Mouse (Mus musculus): ENCODE data around the gene Isoc2b. TPM values are rescaled to one million over a fixed set of nuclear protein-coding genes. Genes with fewer than 3 reads are reported as not detected.

The Isoc2b gene
- polyA plus RNA-seq, 1 experiment from 2014 or later = 11.3 TPM

- Histone ChIP-seq H3K27me3 (no peaks in the 10 kb centered on the region), H3K4me2 (replicated peaks) (no peak overlapping the region), H3K36me3 (peaks cover 42% of the 10 kb centered on the region), H3K9ac (no peak overlapping the region), H3K4me1 (no peaks in the 10 kb centered on the region), H3K27ac (replicated peaks) (no peak overlapping the region), H3K4me3 (replicated peaks) (no peak overlapping the region), H3K9me3 (replicated peaks) (no peaks in the 10 kb centered on the region)
- ATAC-seq (ENCODE audit: insufficient number of reproducible peaks, low FRiP score, low TSS enrichment, low read depth) = no peak
Observed at GRCm38 (mm10) chr7:4802247-4802646, 67.8 kb downstream of the Isoc2b start.

DNA sequence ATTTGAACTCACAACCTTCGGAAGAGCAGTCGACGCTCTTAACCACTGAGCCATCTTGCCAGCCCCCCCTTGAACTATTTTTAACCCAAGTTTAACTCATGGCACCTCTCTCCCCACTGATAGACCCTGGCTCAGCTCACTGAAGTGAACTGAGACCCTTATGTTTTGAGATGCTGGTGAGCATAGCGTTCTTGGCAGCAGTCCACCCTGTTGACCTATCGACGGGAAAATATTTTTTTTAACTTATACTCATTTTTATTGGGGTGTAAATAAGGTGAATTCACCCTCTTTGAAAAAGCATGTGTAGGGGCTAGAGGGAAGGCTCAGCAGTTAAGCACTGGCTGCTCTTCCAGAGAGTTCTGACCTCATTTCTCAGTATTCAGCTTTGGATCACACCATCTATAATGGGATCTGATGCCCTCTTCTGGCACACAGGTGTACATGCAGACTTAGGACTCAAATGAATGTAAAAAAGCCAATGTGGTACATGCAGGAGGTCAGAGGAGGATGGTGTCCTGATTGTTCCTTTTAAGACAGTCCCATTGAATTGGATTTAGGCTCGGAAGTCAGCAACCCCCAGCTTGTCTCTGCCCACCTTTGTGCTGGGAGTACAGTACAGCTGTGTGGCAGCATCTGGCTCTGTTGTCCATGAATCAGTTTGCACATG is 74.2 kb downstream of the Isoc2b start:
- H3K36me3 ChIP-seq = peaks cover 40% of the 10 kb centered on the region
- no peak overlapping the region; the same call in 1 of the 2 replicates for H3K27ac ChIP-seq (replicated peaks)
- H3K9me3 ChIP-seq (replicated peaks) = no peaks in the 10 kb centered on the region
- H3K4me1 ChIP-seq = peaks cover 16% of the 10 kb centered on the region
- ATAC-seq (ENCODE audit: insufficient number of reproducible peaks, low FRiP score, low TSS enrichment, low read depth) = no peak
- no peak overlapping the region for H3K4me3 ChIP-seq (replicated peaks)
- WGBS = 64% methylated on average over 7 of the region's 7 CpGs
- no peaks in the 10 kb centered on the region for H3K27me3 ChIP-seq
- H3K4me2 ChIP-seq (replicated peaks) = no peak overlapping the region
- no peak overlapping the region for H3K9ac ChIP-seq

Other genes starting within 250 kb of the Isoc2b start
- 1.0 and 1.3 TPM in 2 replicates for gene Tmem86b, start 238.8 kb downstream of the Isoc2b start, polyA plus RNA-seq (2015; fragmentation: Nextera tagmentation; extraction: Ambion mirVana)
- 9.8 and 10.3 TPM in 2 replicates for gene Ppp6r1, start 211.2 kb downstream of the Isoc2b start, polyA plus RNA-seq (2015; fragmentation: Nextera tagmentation; extraction: Ambion mirVana)
- gene Hspbp1, start 185.2 kb downstream of the Isoc2b start, polyA plus RNA-seq (2015; fragmentation: Nextera tagmentation; extraction: Ambion mirVana) = 80.6 and 87.7 TPM in 2 replicates
- gene Brsk1, start 179.7 kb downstream of the Isoc2b start, polyA plus RNA-seq (2015; fragmentation: Nextera tagmentation; extraction: Ambion mirVana) = 1.5 and 2.1 TPM in 2 replicates
- gene Tmem150b, start 145.0 kb downstream of the Isoc2b start, polyA plus RNA-seq (2015; fragmentation: Nextera tagmentation; extraction: Ambion mirVana) = 0.13 and 0.20 TPM in 2 replicates
- gene Kmt5c, start 130.1 kb downstream of the Isoc2b start, polyA plus RNA-seq (2015; fragmentation: Nextera tagmentation; extraction: Ambion mirVana) = 57.9 and 58.2 TPM in 2 replicates
- gene Cox6b2, start 117.2 kb downstream of the Isoc2b start, polyA plus RNA-seq (2015; fragmentation: Nextera tagmentation; extraction: Ambion mirVana) = 49.9 and 64.2 TPM in 2 replicates
- gene Fam71e2, start 99.0 kb downstream of the Isoc2b start, polyA plus RNA-seq (2015; fragmentation: Nextera tagmentation; extraction: Ambion mirVana) = not detected in 2 replicates
- gene Il11, start 87.4 kb downstream of the Isoc2b start, polyA plus RNA-seq (2015; fragmentation: Nextera tagmentation; extraction: Ambion mirVana) = 0.36 and 0.37 TPM in 2 replicates
- gene Tmem190, start 87.3 kb downstream of the Isoc2b start, polyA plus RNA-seq (2015; fragmentation: Nextera tagmentation; extraction: Ambion mirVana) = 0.75 and 1.1 TPM in 2 replicates
- gene Tmem238, start 80.6 kb downstream of the Isoc2b start, polyA plus RNA-seq (2015; fragmentation: Nextera tagmentation; extraction: Ambion mirVana) = 11.4 and 11.8 TPM in 2 replicates
- gene Rpl28, start 77.4 kb downstream of the Isoc2b start, polyA plus RNA-seq (2015; fragmentation: Nextera tagmentation; extraction: Ambion mirVana) = 397 and 411 TPM in 2 replicates
- 348 and 351 TPM in 2 replicates for gene Ube2s, start 57.7 kb downstream of the Isoc2b start, polyA plus RNA-seq (2015; fragmentation: Nextera tagmentation; extraction: Ambion mirVana)
- 0.43 and 0.99 TPM in 2 replicates for gene Shisa7, start 25.6 kb downstream of the Isoc2b start, polyA plus RNA-seq (2015; fragmentation: Nextera tagmentation; extraction: Ambion mirVana)
- 0.95 and 1.2 TPM in 2 replicates for gene Isoc2a, start 6.9 kb upstream of the Isoc2b start, polyA plus RNA-seq (2015; fragmentation: Nextera tagmentation; extraction: Ambion mirVana)
- not detected in 2 replicates for gene Gm36210, start 36.3 kb upstream of the Isoc2b start, polyA plus RNA-seq (2015; fragmentation: Nextera tagmentation; extraction: Ambion mirVana)
- gene Zfp628, start 45.0 kb upstream of the Isoc2b start, polyA plus RNA-seq (2015; fragmentation: Nextera tagmentation; extraction: Ambion mirVana) = 4.1 and 4.9 TPM in 2 replicates
- gene Nat14, start 51.8 kb upstream of the Isoc2b start, polyA plus RNA-seq (2015; fragmentation: Nextera tagmentation; extraction: Ambion mirVana) = 5.1 and 5.5 TPM in 2 replicates
- 4.7 and 5.5 TPM in 2 replicates for gene Ssc5d, start 55.5 kb upstream of the Isoc2b start, polyA plus RNA-seq (2015; fragmentation: Nextera tagmentation; extraction: Ambion mirVana)
- 0.32 and 1.1 TPM in 2 replicates for gene Sbk2, start 94.1 kb upstream of the Isoc2b start, polyA plus RNA-seq (2015; fragmentation: Nextera tagmentation; extraction: Ambion mirVana)
- gene Sbk3, start 100.9 kb upstream of the Isoc2b start, polyA plus RNA-seq (2015; fragmentation: Nextera tagmentation; extraction: Ambion mirVana) = 0.05 and 0.25 TPM in 2 replicates
- 32.8 and 35.0 TPM in 2 replicates for gene Zfp579, start 125.9 kb upstream of the Isoc2b start, polyA plus RNA-seq (2015; fragmentation: Nextera tagmentation; extraction: Ambion mirVana)
- gene Zfp524, start 144.2 kb upstream of the Isoc2b start, polyA plus RNA-seq (2015; fragmentation: Nextera tagmentation; extraction: Ambion mirVana) = 15.2 and 15.8 TPM in 2 replicates
- 43.9 and 46.2 TPM in 2 replicates for gene Fiz1, start 144.4 kb upstream of the Isoc2b start, polyA plus RNA-seq (2015; fragmentation: Nextera tagmentation; extraction: Ambion mirVana)
- gene Gm44973, start 145.2 kb upstream of the Isoc2b start, polyA plus RNA-seq (2015; fragmentation: Nextera tagmentation; extraction: Ambion mirVana) = 1.2 TPM in 1 of 2 replicates, not detected in the other
- gene Zfp865, start 150.1 kb upstream of the Isoc2b start, polyA plus RNA-seq (2015; fragmentation: Nextera tagmentation; extraction: Ambion mirVana) = 8.0 and 9.0 TPM in 2 replicates
- 35.4 and 37.8 TPM in 2 replicates for gene Ccdc106, start 150.3 kb upstream of the Isoc2b start, polyA plus RNA-seq (2015; fragmentation: Nextera tagmentation; extraction: Ambion mirVana)
- gene 4632433K11Rik, start 163.9 kb upstream of the Isoc2b start, polyA plus RNA-seq (2015; fragmentation: Nextera tagmentation; extraction: Ambion mirVana) = not detected in 2 replicates
- 6.7 and 7.5 TPM in 2 replicates for gene Zfp784, start 168.2 kb upstream of the Isoc2b start, polyA plus RNA-seq (2015; fragmentation: Nextera tagmentation; extraction: Ambion mirVana)
- 36.8 and 43.1 TPM in 2 replicates for gene Zfp580, start 181.3 kb upstream of the Isoc2b start, polyA plus RNA-seq (2015; fragmentation: Nextera tagmentation; extraction: Ambion mirVana)
- gene U2af2, start 191.9 kb upstream of the Isoc2b start, polyA plus RNA-seq (2015; fragmentation: Nextera tagmentation; extraction: Ambion mirVana) = 116 and 124 TPM in 2 replicates
- 66.5 and 70.6 TPM in 2 replicates for gene Epn1, start 210.0 kb upstream of the Isoc2b start, polyA plus RNA-seq (2015; fragmentation: Nextera tagmentation; extraction: Ambion mirVana)
- gene Rfpl4, start 246.7 kb upstream of the Isoc2b start, polyA plus RNA-seq (2015; fragmentation: Nextera tagmentation; extraction: Ambion mirVana) = not detected in 2 replicates

All from embryonic facial prominence, embryonic 15.5 days (tissue).